Comparison of ENCODE assay signal across 37 mouse cellular contexts in the genomic region with DNA sequence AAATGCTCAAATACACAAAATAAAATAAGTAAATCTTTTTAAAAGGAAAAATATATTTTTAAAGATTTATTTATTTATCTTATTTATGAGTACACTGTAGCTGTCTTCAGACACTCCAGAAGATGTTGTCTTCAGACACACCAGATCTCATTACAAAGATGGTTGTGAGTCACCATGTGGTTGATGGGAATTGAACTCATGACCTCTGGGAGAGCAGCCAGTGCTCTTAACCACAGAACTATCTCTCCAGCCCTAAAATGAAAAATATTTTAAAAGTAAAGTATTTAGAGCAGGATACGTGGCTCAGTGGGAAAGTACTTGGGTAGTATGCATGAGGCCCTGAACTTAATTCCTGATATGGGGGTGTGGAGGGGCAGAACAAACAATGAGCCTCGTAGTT. TPM values are rescaled to one million over a fixed set of nuclear protein-coding genes. Genes with fewer than 3 reads are reported as not detected.
"Had no signal": no experiment of that assay in that cellular context is flagged by ENCODE, and none has a peak within 500 bp of the region (broad histone marks: within the 10 kb centered on the region; RNA-seq: fewer than 3 reads in every experiment).

No protein-coding gene starts in this region.

- H3K36me3 ChIP-seq: heart, embryonic 10.5 days; heart, embryonic 12.5 days; hindbrain, embryonic 13.5 days; hindbrain, embryonic 15.5 days; limb, embryonic 13.5 days; limb, embryonic 15.5 days; liver, embryonic 12.5 days had no signal

- ATAC-seq: hindbrain, postnatal 0 days; intestine, embryonic 16.5 days; liver, embryonic 12.5 days had no signal

- H3K27me3 ChIP-seq: hindbrain, embryonic 15.5 days had no signal

- DNase-seq: gastrocnemius, adult 2 months; gastrocnemius, postnatal 10 days; gastrocnemius, postnatal 25 days; heart, adult 18-20 months; heart, postnatal 10 days; kidney, adult 11 months; kidney, adult 2 months; kidney, postnatal 10 days; kidney, postnatal 25 days; kidney, postnatal 4 days; layer of hippocampus, postnatal 36 days; left cerebral cortex, postnatal 4 days had no signal

- H3K4me3 ChIP-seq: gastrocnemius, adult 2 months; heart, embryonic 10.5 days; heart, embryonic 12.5 days; hindbrain, embryonic 13.5 days; hindbrain, embryonic 15.5 days; layer of hippocampus, adult 2 months; limb, embryonic 13.5 days; limb, embryonic 15.5 days; liver, embryonic 12.5 days had no signal

RNA-seq across cellular contexts. Expression of gene Otop2, which starts 5.6 kb away (rescaled TPM):
- total RNA-seq: gastrocnemius, adult 2 months; gastrocnemius, postnatal 10 days; gastrocnemius, postnatal 25 days; gastrocnemius, postnatal 4 days; granulocyte monocyte progenitor cell, adult 5-6 weeks; heart, adult 18-20 months; heart, adult 8-10 months; heart, postnatal 10 days; heart, postnatal 25 days; hematopoietic stem cell, adult 5-6 weeks; layer of hippocampus, postnatal 10 days; left cerebral cortex, postnatal 4 days; liver, adult 2 months had no signal
- polyA plus RNA-seq: heart, embryonic 10.5 days; heart, embryonic 12.5 days; heart, embryonic 14.5 days; heart, embryonic 16.5 days; hindbrain, embryonic 11.5 days; hindbrain, embryonic 13.5 days; intestine, embryonic 14.5 days; kidney, adult 2 months; kidney, embryonic 16.5 days; limb, embryonic 11.5 days; limb, embryonic 13.5 days; liver, adult 2 months; liver, embryonic 12.5 days; liver, embryonic 14.5 days had no signal

RNA-seq across cellular contexts. Expression of gene Ush1g, which starts 20.5 kb away (rescaled TPM):
- total RNA-seq: gastrocnemius, postnatal 4 days; granulocyte monocyte progenitor cell, adult 5-6 weeks; hematopoietic stem cell, adult 5-6 weeks had no signal
- polyA plus RNA-seq: kidney, embryonic 14.5 days; kidney, embryonic 16.5 days; limb, embryonic 11.5 days; limb, embryonic 13.5 days had no signal

RNA-seq across cellular contexts. Expression of gene Otop3, which starts 33.2 kb away (rescaled TPM):
- total RNA-seq: gastrocnemius, adult 2 months; gastrocnemius, postnatal 10 days; gastrocnemius, postnatal 25 days; gastrocnemius, postnatal 4 days; granulocyte monocyte progenitor cell, adult 5-6 weeks; heart, adult 18-20 months; heart, adult 8-10 months; heart, postnatal 10 days; heart, postnatal 25 days; hematopoietic stem cell, adult 5-6 weeks; liver, adult 2 months had no signal
- polyA plus RNA-seq: heart, embryonic 12.5 days; heart, embryonic 14.5 days; heart, embryonic 16.5 days; kidney, embryonic 14.5 days; kidney, embryonic 16.5 days; limb, embryonic 11.5 days; limb, embryonic 13.5 days; liver, adult 2 months; liver, embryonic 12.5 days; liver, embryonic 14.5 days had no signal
